Mouse (Mus musculus) hindbrain, embryonic 16.5 days (tissue): Measurements from ENCODE around the gene Tmed2. TPM values are rescaled to one million over a fixed set of nuclear protein-coding genes. Genes with fewer than 3 reads are reported as not detected.
"Not testable (repeated sequence)": the region's sequence is repeated elsewhere in the genome, so short reads cannot be mapped to it uniquely, and the experiment has no call there.

Experiments
- ATAC-seq: fragments of 200-750 bp; cut with Nextera tagmentation; 2 replicates; pipeline ENCODE4 v1.8.0; 2017; ENCODE audit warnings: moderate TSS enrichment, moderate library complexity
- H3K27ac ChIP-seq: fragments of 300-500 bp; sonication (generic); 2 replicates; pipeline ENCODE4 v1.5.1; 2014; ENCODE audit warnings: low read depth, mild to moderate bottlenecking, control low read depth, low read length, moderate library complexity
- H3K27me3 ChIP-seq: fragments of 300-500 bp; sonication (generic); replicated peaks from 2 replicates; pipeline ENCODE4 v1.6.1; 2014; ENCODE audit warnings: low read length; ENCODE audit not compliant: control insufficient read depth, insufficient read depth
- H3K36me3 ChIP-seq: fragments of 300-500 bp; sonication (generic); 2 replicates; pipeline ENCODE4 v1.6.1; 2014; ENCODE audit warnings: mild to moderate bottlenecking, low read length, moderate library complexity, mixed read lengths; ENCODE audit not compliant: control insufficient read depth, insufficient read depth
- H3K4me1 ChIP-seq: fragments of 300-500 bp; sonication (generic); 2 replicates; pipeline ENCODE4 v1.6.1; 2014; ENCODE audit warnings: low read depth, low read length; ENCODE audit not compliant: control insufficient read depth, insufficient read depth
- H3K4me2 ChIP-seq: fragments of 300-500 bp; sonication (generic); 2 replicates; pipeline ENCODE4 v1.6.1; 2014; ENCODE audit warnings: mild to moderate bottlenecking, low read length, control low read depth, moderate library complexity
- H3K4me3 ChIP-seq: fragments of 300-500 bp; sonication (generic); 2 replicates; pipeline ENCODE4 v1.5.1; 2014; ENCODE audit warnings: mild to moderate bottlenecking, low read length, control low read depth, moderate library complexity
- H3K9ac ChIP-seq: fragments of 300-500 bp; sonication (generic); 2 replicates; pipeline ENCODE4 v1.6.1; 2014; ENCODE audit warnings: low read depth, mild to moderate bottlenecking, control low read depth, low read length, moderate library complexity
- H3K9me3 ChIP-seq: fragments of 300-500 bp; sonication (generic); 2 replicates; pipeline ENCODE4 v1.6.1; 2014; ENCODE audit warnings: mild to moderate bottlenecking, low read length, moderate library complexity; ENCODE audit not compliant: control insufficient read depth
- WGBS: fragments of 180-500 bp; shearing (Covaris S2); extraction: QIAGEN DNeasy Blood & Tissue Kit; methylation state at CpG from one replicate; pipeline ENCODE4 v1.1.7; 2014; 5-methylcytosine and 5-hydroxymethylcytosine counted together
- polyA plus RNA-seq: library from polyadenylated mRNA; unstranded; fragments of >200 nt; fragmentation: Nextera tagmentation; extraction: Ambion mirVana; gene quantifications from 2 replicates; pipeline ENCODE4 v1.2.1, GENCODE M21; 2015

Gene Tmed2
- polyA plus RNA-seq, 1 experiment from 2014 or later = 342 TPM

DNA sequence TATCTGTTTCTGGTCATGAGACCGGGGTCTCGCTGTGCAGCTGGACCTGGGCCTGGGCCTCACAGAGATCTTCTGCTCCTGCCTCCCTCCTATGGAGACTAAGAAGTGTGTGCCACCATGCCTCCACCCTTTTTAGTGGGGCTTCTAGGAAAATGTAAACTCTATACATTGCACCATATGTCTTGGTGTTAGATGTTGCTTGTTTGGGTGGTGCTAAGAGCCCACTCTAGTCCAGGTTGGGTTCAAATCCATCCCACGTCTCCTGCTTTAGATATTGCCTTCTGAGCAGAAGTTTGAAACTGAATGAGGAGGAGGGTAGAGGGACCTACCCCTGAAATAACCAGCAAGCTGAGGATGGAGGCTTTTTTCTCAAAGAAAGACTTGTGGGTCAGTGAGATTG is 52.3 kb downstream of the Tmed2 start:
- no peak overlapping the region for H3K4me2 ChIP-seq
- H3K4me3 ChIP-seq = no peak overlapping the region
- H3K36me3 ChIP-seq = peaks cover 28% of the 10 kb centered on the region
- H3K9me3 ChIP-seq = no peaks in the 10 kb centered on the region
- no peak for ATAC-seq
- H3K4me1 ChIP-seq = no peaks in the 10 kb centered on the region
- 91% methylated on average over 3 of the region's 3 CpGs for WGBS
- no peaks in the 10 kb centered on the region for H3K27me3 ChIP-seq
- no peak overlapping the region for H3K9ac ChIP-seq
- no peak overlapping the region for H3K27ac ChIP-seq

DNA sequence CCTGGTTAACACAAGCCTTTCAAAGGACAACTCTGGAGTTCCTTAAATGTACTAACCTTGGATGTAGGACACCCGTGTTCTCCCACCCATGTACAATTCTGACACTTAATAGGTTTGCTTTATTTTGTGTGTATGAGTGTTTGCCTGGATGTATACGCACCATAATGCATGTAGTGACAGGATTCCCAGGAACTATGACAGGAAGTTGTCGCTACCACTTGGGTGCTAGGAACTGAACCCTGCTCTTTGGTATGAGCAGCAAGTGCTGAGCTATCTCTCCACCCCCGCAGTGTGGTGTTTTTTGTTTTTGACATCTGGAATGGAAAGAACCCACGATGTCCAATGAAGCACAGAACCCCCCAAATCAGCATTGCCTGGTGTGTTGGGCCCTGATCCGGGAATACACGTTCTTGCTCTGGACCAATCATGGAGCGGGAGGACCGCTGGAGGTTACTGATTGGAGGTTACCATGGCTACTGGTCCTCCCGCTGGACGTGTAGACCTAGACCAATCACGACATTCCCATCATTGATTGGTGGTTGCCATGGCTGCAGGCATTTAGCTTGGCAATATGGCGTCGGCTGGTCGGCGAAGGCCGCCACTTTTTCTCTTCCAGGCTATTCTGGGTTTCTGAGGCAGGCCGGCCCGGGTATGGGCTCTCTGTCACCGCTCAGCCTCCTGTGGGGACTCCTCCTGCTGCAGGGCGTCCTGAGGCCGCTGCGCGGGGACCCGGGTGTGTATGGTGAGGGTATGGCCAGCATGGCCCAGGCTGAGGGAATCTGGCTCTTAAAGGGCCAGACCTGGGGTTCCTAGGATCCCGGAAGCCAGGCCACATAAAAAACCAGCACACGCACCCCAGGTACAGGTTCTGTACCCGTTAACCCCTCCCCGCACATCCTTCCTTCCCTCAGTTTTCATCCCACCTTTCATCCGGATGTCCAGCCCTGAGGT is 58.0 kb downstream of the Tmed2 start:
- Histone ChIP-seq H3K9me3 (no peaks in the 10 kb centered on the region), H3K27ac (peak overlapping the region; percentile 70), H3K9ac (peak overlapping the region; percentile 79), H3K4me3 (peak overlapping the region; percentile 87), H3K36me3 (peaks cover 10% of the 10 kb centered on the region), H3K4me1 (peaks cover 9% of the 10 kb centered on the region), H3K27me3 (no peaks in the 10 kb centered on the region), H3K4me2 (peak overlapping the region; percentile 98)
- peak; percentile 100 for ATAC-seq
- WGBS = 9% methylated on average over 24 of the region's 30 CpGs

DNA sequence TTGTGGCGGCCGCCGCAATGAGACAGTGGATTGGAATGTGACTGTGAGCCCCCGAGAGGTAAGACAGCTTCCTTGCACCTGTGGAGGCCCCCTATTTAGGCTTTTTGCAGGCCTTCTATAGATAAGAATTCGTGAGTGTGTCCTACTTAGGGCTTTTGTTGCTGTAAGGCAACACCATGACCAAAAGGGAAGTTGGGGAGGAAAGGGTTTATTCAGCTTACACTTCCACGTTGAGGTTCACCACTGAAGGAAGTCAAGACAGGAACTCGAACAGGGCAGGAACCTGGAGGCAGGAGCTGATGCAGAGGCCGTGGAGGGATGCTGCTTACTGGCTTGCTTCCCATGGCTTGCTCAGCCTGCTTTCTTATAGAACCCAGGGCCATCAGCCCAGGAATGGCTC is 59.2 kb downstream of the Tmed2 start:
- not testable (repeated sequence) for H3K4me1 ChIP-seq, H3K36me3 ChIP-seq, H3K4me3 ChIP-seq, H3K27me3 ChIP-seq, H3K27ac ChIP-seq, ATAC-seq, H3K9me3 ChIP-seq, H3K9ac ChIP-seq
- H3K4me2 ChIP-seq = peak overlapping the region; percentile 98
- WGBS = 66% methylated on average over 8 of the region's 8 CpGs

Other genes with a start within 250 kb of the Tmed2 start
- 9.1 and 9.9 TPM in 2 replicates for gene Mphosph9, start 212.7 kb upstream of the Tmed2 start, polyA plus RNA-seq
- 13.3 and 14.2 TPM in 2 replicates for gene 2810006K23Rik, start 212.6 kb upstream of the Tmed2 start, polyA plus RNA-seq
- 48.7 and 51.1 TPM in 2 replicates for gene Cdk2ap1, start 177.6 kb upstream of the Tmed2 start, polyA plus RNA-seq
- gene Sbno1, start 114.7 kb upstream of the Tmed2 start, polyA plus RNA-seq = 83.6 and 84.3 TPM in 2 replicates
- gene Kmt5a, start 100.8 kb upstream of the Tmed2 start, polyA plus RNA-seq = 12.0 and 14.6 TPM in 2 replicates
- 28.5 and 31.8 TPM in 2 replicates for gene Rilpl2, start 62.3 kb upstream of the Tmed2 start, polyA plus RNA-seq
- 19.6 and 21.9 TPM in 2 replicates for gene Snrnp35, start 57.6 kb upstream of the Tmed2 start, polyA plus RNA-seq
- 13.9 and 14.5 TPM in 2 replicates for gene Rilpl1, start 9.3 kb upstream of the Tmed2 start, polyA plus RNA-seq
- 25.1 TPM in 2 replicates for gene Ddx55, start 12.2 kb downstream of the Tmed2 start, polyA plus RNA-seq
- gene Eif2b1, start 38.4 kb downstream of the Tmed2 start, polyA plus RNA-seq = 64.1 and 66.3 TPM in 2 replicates
- 36.3 and 40.2 TPM in 2 replicates for gene Gtf2h3, start 38.4 kb downstream of the Tmed2 start, polyA plus RNA-seq
- 32.0 and 35.1 TPM in 2 replicates for gene Atp6v0a2, start 87.9 kb downstream of the Tmed2 start, polyA plus RNA-seq
- 0.13 and 0.32 TPM in 2 replicates for gene Dnah10, start 184.4 kb downstream of the Tmed2 start, polyA plus RNA-seq